Mouse (Mus musculus): ENCODE data around the gene Slc9a1.
A peak's percentile ranks its signal among the peaks of the same experiment; 100 is the strongest.

Gene Slc9a1

GRCm38 (mm10) chr4:133369553-133370297, at the start of gene Slc9a1:
TSS of gene Slc9a1 (plus strand) at chr4:133369706.
- peak; percentile 93 to 98 for DNase-seq (ENCODE audit: low spot score in 2 of 2)

GRCm38 (mm10) chr4:133328129-133328528, 41.4 kb upstream of the Slc9a1 start:
- no peak for DNase-seq (ENCODE audit: low spot score in 2 of 2)

DNA sequence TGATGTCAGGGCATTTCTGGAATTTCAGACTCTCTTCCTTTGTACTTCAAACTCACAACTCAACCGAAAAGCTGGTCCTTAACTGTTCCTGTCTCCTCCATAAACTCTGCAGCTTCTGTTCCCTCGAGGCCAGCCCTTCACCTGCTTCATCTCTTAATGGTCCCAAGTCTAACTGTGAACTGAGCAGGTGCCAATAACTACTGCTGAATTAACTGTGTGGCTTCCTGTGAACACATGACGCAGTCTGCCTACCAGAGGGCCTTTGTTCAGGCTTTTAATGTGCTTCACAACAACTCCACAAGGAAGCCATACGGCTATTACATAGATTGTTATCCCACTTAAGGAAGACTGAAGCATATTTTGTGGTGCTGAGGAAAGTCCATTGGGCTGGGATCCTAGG, 39.2 kb upstream of the Slc9a1 start:
- no peak for DNase-seq (ENCODE audit: low spot score in 2 of 2)

DNA sequence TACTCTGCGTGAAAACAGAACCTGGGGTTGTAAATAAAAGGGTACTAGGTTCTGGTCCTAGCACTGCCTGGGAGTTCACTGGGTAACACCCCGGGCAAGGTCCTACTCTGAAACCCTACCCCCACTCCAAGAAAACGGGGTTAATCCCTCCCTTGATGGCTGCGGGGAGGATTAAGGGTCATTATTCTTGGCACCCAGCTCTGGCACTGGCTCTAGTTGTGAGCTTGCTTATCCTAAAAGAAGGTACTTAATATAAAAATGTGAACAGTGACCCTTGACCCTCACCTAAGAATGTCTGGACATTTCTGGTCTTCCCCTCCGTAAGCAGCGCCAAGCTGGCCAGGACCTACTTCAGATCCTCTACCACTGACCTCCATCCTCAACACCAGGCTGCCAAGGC, 36.2 kb upstream of the Slc9a1 start:
- DNase-seq (ENCODE audit: low spot score in 2 of 2): no peak

DNA sequence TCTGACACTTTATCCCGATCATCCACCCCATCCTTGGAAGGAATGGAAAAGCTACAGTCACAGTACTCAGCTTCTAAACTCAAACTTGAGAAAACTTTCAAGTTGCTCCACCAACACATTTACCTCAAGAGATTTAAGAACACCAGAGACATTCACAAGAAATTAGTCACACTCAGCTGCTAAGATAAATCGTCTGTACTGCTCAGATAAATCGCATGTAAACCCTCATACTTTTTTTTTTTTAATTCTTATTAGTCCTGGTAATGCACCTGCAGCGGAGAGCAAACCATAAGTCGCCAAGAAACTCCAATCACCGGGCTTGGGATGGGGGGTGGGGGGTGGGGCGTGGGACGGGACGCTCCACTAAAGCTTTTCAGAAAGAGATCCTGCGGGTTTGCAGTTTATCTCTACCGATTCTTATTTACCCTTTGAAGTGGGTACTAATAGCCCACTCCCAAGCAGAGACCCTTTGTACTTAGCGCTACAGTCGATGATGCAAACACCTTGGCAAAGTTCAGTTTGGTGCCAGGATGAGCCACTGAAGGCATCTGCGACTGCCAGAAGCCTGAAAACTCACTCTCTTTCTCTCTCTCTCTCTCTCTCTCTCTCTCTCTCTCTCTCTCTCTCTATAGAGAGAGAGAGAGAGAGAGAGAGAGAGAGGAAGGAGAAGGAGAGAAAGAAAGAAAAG, 31.5 kb upstream of the Slc9a1 start:
- DNase-seq (ENCODE audit: low spot score in 2 of 2): no peak

DNA sequence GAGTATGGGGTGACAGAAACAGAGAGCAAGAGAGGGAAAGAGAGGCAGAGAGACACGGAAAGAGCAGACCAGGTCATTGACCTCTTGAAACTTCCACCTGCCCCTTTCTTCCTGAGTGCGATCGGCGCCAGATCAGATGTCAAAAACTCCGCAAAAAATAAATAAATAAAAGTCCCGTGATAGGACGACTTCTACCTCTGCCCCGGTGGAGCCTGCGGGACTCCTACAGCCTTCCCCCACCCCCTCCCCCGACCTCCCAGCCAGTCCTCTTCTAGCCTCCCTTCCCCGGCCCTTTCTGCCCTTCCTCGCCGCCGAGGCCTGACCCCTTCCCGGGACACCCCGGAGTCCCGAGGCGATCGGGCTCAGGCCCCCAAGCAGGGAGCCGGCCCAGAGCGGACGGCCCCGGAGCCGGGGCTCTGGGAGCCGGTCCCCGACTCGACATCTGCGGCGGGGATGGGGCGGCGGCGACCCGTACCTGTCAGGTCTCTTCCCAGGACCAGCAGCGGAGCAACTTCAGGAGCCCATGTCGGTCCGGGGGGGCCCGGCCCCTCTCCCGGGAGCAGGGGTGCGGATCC, 30.9 kb upstream of the Slc9a1 start:
- no peak for DNase-seq (ENCODE audit: low spot score in 2 of 2)

DNA sequence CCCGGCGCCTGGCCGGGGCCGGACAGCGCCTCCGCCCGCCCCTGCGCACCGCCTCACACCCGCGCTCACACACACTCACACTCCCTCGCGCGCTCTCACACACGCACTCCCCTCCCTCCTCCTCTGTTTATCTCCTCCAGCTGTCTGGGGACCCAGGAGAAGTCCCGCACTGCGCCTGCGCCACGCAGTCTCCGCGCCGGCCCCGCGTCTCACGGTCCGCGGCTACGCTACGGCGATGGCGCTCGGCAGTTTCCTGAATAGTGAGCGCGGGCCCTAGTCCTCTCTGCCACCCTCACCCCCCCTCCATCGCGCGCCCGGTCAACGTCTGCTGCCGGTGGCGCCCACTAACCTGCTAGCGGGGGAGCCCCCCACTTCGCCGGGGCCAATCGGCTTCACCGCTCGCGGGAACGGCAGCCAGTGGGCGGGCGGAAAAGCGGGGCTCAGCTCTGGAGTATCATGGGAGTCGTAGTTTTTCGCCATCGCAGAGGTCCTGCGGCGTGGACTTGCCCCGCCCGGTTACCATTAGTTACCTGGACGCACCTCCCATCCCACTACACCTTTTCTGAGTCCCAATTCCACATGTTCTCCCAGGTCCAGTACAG, 30.3 kb upstream of the Slc9a1 start:
- DNase-seq (ENCODE audit: low spot score in 2 of 2): peak; percentile 94 to 97

DNA sequence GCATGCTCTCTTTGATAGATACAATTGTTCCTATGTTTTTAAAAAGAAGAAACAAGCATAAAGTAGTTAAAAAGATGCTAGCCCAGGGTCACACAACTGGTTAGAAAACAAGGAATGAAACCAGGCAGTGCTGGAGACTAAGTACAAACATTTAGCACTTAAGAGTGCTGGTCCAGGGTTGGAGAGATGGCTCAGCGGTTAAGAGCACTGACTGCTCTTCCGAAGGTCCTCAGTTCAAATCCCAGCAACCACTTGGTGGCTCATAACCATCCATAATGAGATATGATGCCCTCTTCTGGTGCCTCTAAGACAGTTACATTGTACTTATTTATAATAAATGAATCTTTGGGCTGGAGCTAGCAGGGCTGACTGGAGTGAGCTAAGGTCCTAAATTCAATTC, 29.3 kb upstream of the Slc9a1 start:
- DNase-seq (ENCODE audit: low spot score in 2 of 2): no peak

DNA sequence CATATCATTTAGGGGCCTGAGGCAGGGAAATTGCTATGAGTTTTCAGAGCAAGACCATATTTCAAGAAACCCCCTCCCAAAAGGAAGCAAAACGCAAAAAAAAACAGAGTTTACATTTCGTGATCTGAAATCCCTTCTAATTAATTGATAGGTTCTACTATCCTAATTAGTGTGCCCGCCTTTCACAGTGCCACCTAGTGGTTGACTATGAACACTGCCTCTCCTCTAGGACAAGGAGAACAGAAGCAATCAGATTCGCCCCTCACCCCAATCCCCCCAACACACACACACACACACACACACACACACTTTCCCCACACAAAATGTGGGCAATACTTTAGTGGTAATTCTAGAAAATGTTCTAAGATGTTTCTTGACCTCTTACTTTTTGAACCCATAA, 25.4 kb upstream of the Slc9a1 start:
- DNase-seq (ENCODE audit: low spot score in 2 of 2): peak; percentile 37 to 76

- DNase-seq (ENCODE audit: low spot score in 2 of 2): no peak
Measured at GRCm38 (mm10) chr4:133345702-133346101, 23.8 kb upstream of the Slc9a1 start.

DNA sequence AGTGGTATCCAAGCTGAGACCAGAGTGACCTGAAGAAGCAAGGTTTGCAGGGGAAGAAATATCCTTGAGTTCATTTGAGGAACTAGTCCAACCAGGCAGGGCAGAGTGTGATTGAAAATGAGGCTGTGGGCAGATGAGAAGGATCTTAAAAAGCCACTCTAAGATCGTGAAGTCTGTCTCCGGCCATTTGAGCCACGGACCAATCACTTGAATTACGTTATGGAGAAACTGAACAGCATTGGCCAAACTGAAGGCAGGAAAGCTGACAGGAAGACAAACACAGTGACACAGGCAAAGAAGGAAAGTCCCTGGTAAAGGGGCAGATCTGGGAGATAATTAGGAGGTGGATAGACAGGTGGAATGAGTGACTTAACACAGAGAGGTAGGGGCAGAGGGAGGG, 22.9 kb upstream of the Slc9a1 start:
- no peak for DNase-seq (ENCODE audit: low spot score in 2 of 2)

GRCm38 (mm10) chr4:133347624-133348023, 21.9 kb upstream of the Slc9a1 start:
- no peak for DNase-seq (ENCODE audit: low spot score in 2 of 2)

DNA sequence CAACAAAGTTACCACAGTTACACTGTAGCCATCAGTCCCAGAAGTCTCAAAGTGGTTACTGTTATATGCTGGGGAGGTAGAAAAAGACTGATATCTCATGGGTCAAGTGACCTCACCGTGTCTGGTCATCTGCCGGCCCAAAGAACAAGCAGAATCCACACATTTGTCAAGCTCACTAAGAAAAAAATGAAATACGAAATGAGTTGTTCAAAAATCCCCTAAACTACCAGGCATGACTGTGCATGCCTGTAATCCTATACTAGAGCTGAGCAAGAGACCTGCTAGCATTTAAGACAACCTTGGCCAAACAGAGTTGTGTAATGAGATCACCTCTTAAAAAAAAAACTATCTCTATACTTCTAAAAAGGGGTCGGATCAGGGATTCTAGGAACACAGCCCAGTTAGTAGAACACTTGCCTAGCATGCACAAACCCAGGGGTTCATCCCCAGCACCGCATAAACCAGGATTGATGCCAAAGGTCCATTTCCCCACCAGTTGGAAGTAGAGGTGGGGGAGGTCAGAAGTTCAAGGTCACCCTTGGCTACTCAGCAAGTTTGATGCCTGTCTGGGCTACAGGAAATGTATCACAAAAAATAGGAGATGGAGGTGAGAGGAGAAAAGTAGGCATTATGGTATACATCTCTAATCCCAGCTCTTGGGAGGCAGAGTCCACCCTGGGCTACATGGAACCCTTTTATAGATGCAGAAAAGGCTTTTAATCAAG, 21.3 kb upstream of the Slc9a1 start:
- DNase-seq (ENCODE audit: low spot score in 2 of 2): no peak

- DNase-seq (ENCODE audit: low spot score in 2 of 2): no peak
Measured at GRCm38 (mm10) chr4:133352797-133353196, 16.7 kb upstream of the Slc9a1 start.

DNA sequence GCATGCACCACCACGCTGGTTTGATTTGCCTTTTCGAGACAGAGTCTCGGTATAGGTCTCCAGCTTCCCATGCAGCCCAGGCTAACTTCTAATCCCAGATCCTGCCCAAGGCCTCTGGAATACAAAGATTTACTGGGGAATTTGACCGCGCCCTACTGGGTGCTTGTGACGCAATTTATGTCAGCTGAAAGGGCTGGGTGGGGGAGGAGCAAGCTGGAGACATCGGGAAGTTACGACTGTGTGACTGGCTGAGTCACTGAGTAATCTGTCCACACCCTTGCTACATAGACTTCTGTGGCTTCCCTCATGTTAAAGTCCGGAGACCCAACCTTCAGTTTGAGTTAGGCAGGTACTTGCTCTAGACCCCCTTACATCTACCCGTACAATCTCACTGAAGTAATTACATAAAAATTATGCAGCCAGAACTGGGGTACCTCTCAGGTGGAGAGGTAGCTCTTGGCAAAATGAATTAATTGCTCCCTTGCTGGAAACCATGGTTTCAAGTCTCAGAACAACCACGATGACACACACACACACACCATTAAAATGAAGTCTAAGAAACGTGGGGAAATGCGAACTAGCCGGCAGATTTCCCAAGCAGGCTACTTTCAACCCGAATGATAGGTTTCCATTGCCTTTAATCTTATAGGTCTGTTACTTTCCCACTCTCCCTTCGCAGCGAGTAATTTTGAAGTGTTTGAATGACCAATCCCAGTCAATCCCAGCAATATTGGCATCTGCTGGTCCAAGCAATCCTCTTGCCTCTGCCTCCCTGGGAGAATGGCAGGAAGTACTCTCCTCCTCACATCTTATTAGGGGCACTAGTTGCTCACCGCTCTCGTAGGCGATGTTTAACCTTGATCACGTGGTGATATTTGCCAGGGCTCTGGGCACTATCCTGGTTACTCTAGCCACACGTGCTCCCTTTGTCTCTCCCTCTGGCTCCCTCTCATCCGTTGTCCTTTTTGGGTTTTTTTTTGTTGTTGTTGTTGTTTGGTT, 15.8 kb upstream of the Slc9a1 start, which contains the start of gene Wdtc1:
TSS of gene Wdtc1 (minus strand) at position 115 of the 999 bp plus-strand sequence.
- peak in 1 of 2 experiments; percentile 41 for DNase-seq (ENCODE audit: low spot score in 2 of 2)

- no peak for DNase-seq (ENCODE audit: low spot score in 2 of 2)
Measured at GRCm38 (mm10) chr4:133354641-133355040, 14.9 kb upstream of the Slc9a1 start.

DNA sequence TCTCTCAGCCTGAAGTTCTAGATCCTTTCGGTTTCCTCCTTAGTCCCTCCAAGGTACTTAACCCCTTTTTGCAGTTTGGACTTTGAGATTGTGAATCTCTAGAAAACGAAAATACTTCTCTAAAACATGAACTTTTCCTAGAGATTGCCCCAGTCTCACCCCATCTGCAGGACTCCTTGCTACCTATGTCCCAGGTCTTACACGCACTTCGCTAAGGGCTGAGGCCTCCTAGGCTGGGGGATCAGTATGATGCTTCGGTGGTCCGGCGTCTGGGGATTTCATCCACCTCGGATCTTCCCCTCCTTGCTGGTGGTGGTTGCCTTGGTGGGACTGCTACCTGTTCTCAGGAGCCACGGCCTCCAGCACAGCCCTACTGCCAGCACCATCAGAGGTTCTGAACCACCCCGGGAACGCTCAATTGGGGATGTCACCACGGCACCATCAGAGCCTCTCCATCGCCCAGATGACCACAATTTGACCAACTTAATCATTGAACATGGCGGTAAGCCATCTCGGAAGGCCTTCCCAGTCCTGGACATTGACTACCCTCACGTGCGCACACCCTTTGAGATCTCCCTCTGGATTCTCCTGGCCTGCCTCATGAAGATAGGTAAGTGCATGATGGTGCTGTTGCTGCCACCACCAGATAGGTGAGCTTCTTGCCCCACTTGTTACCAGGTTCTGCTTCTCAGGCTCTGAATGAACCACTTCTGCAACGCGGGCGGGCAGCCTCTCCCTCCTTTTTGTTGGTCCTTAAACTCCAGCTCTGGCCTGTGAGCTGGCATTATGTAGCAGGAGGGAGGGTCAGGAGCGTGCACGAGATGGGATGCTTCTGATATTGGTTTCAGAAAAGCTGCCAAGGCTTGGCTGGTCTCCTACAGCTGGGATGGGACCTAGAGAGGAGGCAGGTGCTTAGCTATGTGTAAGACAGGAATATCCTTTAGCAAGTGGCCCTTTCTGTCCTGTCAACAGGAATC, 1.1 kb downstream of the Slc9a1 start:
- peak in 1 of 2 experiments; percentile 71 for DNase-seq (ENCODE audit: low spot score in 2 of 2)

DNA sequence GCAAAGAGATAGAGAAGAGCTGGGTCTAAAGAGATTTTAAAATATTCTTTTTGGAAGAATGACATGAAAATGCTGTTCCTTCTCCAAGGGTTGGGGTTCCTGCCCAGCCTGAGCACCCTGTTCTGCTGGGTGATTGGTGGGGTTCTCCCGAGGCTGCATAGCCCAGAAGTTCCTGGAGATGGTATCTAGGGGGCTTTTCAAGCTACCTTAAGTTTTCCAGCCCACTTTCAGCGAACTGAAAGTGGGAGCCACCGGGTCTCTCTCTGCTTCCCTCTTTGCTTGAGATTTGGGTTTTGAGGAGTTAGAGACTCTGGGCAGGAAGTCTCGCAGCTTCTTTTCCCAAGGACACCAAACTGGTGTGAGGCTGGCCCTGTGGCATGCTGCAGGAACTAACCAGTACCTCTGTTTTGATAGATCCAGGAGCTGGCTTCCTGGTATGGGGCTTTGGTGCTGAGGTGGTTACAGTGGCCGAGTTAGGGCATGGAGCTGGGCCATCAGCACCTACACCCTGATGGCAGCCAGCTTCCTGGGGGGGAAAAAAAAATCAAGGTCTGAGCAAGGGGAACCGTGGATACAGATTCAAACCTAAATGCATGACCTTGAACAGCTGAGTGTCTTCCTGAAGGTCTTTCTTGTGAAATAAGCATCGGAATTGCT, 2.2 kb downstream of the Slc9a1 start:
- peak in 1 of 2 experiments; percentile 58 for DNase-seq (ENCODE audit: low spot score in 2 of 2)

DNA sequence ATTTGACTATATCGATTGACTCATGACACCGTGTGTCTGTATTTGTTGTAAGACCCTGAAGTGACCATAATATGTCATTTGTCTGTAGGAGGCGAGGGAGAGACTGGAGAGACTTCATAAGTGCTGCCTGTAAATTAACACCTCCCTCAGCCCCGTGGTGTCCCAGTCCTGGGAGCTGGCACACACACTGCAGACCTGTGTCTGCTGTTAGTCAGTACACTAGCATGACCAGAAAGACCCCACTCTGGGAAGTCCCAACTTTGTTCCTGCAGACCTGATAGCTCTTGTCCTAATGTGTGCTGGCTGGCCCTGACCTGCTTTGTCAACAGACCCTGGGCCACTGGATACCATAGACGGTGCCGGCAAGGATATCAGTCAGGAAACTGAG, 2.8 kb downstream of the Slc9a1 start:
- no peak for DNase-seq (ENCODE audit: low spot score in 2 of 2)
